8 mouse cellular contexts compared by ENCODE assay signal in genomic region chr10:128822135-128822534, GRCm38 (mm10). TPM values are rescaled to one million over a fixed set of nuclear protein-coding genes. Genes with fewer than 3 reads are reported as not detected.
DNase-seq lines count a peak whose midpoint lies in the region; ATAC-seq and TF ChIP-seq lines count a peak whose summit lies in the region.

No protein-coding gene starts in this region.

- H3K79me2 ChIP-seq in liver, adult 2 months (ENCODE audit: control insufficient read depth, insufficient read depth, low read length) = peaks cover 15% of the 10 kb centered on the region; the same call in 1 of the 2 replicates

- no peak for TF ChIP-seq POLR2A in liver, adult 2 months (IDR thresholded peaks at IDR 0.05; ENCODE audit: extremely low read depth, insufficient read depth, low read length)

- H3K4me3 ChIP-seq in liver, adult 2 months (ENCODE audit: insufficient read depth, low read depth, low read length) = peak overlapping the region; percentile 67
- H3K4me3 ChIP-seq in embryonic facial prominence, embryonic 11.5 days (ENCODE audit: low read depth, low read length) = peak overlapping the region; percentile 87
- peak overlapping the region; percentile 87 for H3K4me3 ChIP-seq in intestine, embryonic 16.5 days (ENCODE audit: low read length)
- H3K4me3 ChIP-seq in neural tube, embryonic 12.5 days = peak overlapping the region; percentile 81

- H3K27me3 ChIP-seq in liver, adult 2 months (ENCODE audit: control insufficient read depth, insufficient read depth, low read length) = no peaks in the 10 kb centered on the region
- no peaks in the 10 kb centered on the region for H3K27me3 ChIP-seq in embryonic facial prominence, embryonic 11.5 days (ENCODE audit: control insufficient read depth, insufficient read depth, low read length)
- H3K27me3 ChIP-seq in intestine, embryonic 16.5 days (replicated peaks; ENCODE audit: control insufficient read depth, insufficient read depth, low read length) = no peaks in the 10 kb centered on the region
- no peaks in the 10 kb centered on the region for H3K27me3 ChIP-seq in neural tube, embryonic 12.5 days (replicated peaks)

- WGBS in liver, adult 2 months = under 1% methylated on average over 13 of the region's 13 CpGs
- WGBS in embryonic facial prominence, embryonic 11.5 days = 5% methylated on average over 13 of the region's 13 CpGs
- WGBS in intestine, embryonic 16.5 days = 3% methylated on average over 13 of the region's 13 CpGs
- 8% methylated on average over 13 of the region's 13 CpGs for WGBS in neural tube, embryonic 12.5 days

- TF ChIP-seq CTCF in liver, adult 2 months (IDR thresholded peaks at IDR 0.05; ENCODE audit: low read depth, low read length) = no peak

- DNase-seq in liver, adult 2 months (ENCODE audit: extremely low read depth, low read depth, low spot score) = no peak
- no peak for DNase-seq in liver
- no peak for DNase-seq in embryonic facial prominence, embryonic 11.5 days (ENCODE audit: low spot score)
- DNase-seq in MN1 (ENCODE audit: low spot score) = no peak
- no peak for DNase-seq in retina, embryonic 14.5 days (ENCODE audit: low spot score)
- DNase-seq in right cerebral cortex, postnatal 14 days = no peak

- no peak for ATAC-seq in embryonic facial prominence, embryonic 11.5 days (replicated peaks; ENCODE audit: insufficient number of reproducible peaks, low FRiP score, low TSS enrichment, low read depth)
- peak; percentile 9 for ATAC-seq in intestine, embryonic 16.5 days
- ATAC-seq in neural tube, embryonic 12.5 days (ENCODE audit: low FRiP score, low read depth) = peak; percentile 17

- H3K36me3 ChIP-seq in liver, adult 2 months (ENCODE audit: control insufficient read depth, insufficient read depth, low read length) = peaks cover 16% of the 10 kb centered on the region; the same call in 1 of the 2 replicates
- peaks cover 4% of the 10 kb centered on the region for H3K36me3 ChIP-seq in embryonic facial prominence, embryonic 11.5 days (replicated peaks; ENCODE audit: control insufficient read depth, insufficient read depth, low read depth, low read length)
- peaks cover 5% of the 10 kb centered on the region for H3K36me3 ChIP-seq in intestine, embryonic 16.5 days (ENCODE audit: control insufficient read depth, insufficient read depth, low read length)
- H3K36me3 ChIP-seq in neural tube, embryonic 12.5 days = peaks cover 28% of the 10 kb centered on the region

- H3K4me2 ChIP-seq in embryonic facial prominence, embryonic 11.5 days (ENCODE audit: low read depth, low read length) = peak overlapping the region; percentile 79
- peak overlapping the region; percentile 77 for H3K4me2 ChIP-seq in intestine, embryonic 16.5 days (ENCODE audit: low read depth, low read length)
- peak overlapping the region; percentile 79 for H3K4me2 ChIP-seq in neural tube, embryonic 12.5 days (replicated peaks)

- peak overlapping the region; percentile 80 for H3K9ac ChIP-seq in liver, adult 2 months (ENCODE audit: low read depth, low read length)
- peak overlapping the region; percentile 85 for H3K9ac ChIP-seq in embryonic facial prominence, embryonic 11.5 days (replicated peaks; ENCODE audit: low read length)
- H3K9ac ChIP-seq in intestine, embryonic 16.5 days (ENCODE audit: low read depth, low read length) = peak overlapping the region; percentile 86
- peak overlapping the region; percentile 70 for H3K9ac ChIP-seq in neural tube, embryonic 12.5 days

- H3K9me3 ChIP-seq in embryonic facial prominence, embryonic 11.5 days (replicated peaks; ENCODE audit: control insufficient read depth, low read length) = no peaks in the 10 kb centered on the region
- no peaks in the 10 kb centered on the region for H3K9me3 ChIP-seq in intestine, embryonic 16.5 days (ENCODE audit: control insufficient read depth, low read length)
- H3K9me3 ChIP-seq in neural tube, embryonic 12.5 days = no peaks in the 10 kb centered on the region

- peaks cover 14% of the 10 kb centered on the region for H3K4me1 ChIP-seq in liver, adult 2 months (ENCODE audit: control insufficient read depth, insufficient read depth, low read length)
- no peaks in the 10 kb centered on the region for H3K4me1 ChIP-seq in embryonic facial prominence, embryonic 11.5 days (ENCODE audit: control insufficient read depth, insufficient read depth, low read length)
- H3K4me1 ChIP-seq in intestine, embryonic 16.5 days (ENCODE audit: control insufficient read depth, insufficient read depth, low read length) = 0 out of 2 replicates have a peak, but pooled peaks cover 9% of the 10 kb centered on the region
- peaks cover 17% of the 10 kb centered on the region for H3K4me1 ChIP-seq in neural tube, embryonic 12.5 days

- H3K27ac ChIP-seq in liver, adult 2 months (replicated peaks; ENCODE audit: insufficient read depth, low read depth, low read length) = peak overlapping the region; percentile 61
- no peak overlapping the region for H3K27ac ChIP-seq in embryonic facial prominence, embryonic 11.5 days (replicated peaks; ENCODE audit: low read depth, low read length)
- peak overlapping the region; percentile 66 for H3K27ac ChIP-seq in intestine, embryonic 16.5 days (ENCODE audit: low read length)
- H3K27ac ChIP-seq in neural tube, embryonic 12.5 days = no peak overlapping the region

RNA-seq across cellular contexts. Expression of gene Ormdl2, which starts 0.7 kb away (rescaled TPM):
- total RNA-seq in liver, adult 2 months (2014; rRNA removed) = 73.2 and 76.7 TPM in 2 replicates
- polyA plus RNA-seq in liver, adult 2 months (2012; rRNA removed) = 93.2 and 94.6 TPM in 2 replicates
- 47.7 and 48.0 TPM in 2 replicates for polyA plus RNA-seq in embryonic facial prominence, embryonic 11.5 days (2014; fragmentation: Nextera tagmentation; extraction: Ambion mirVana)
- polyA plus RNA-seq in intestine, embryonic 16.5 days (2015; fragmentation: Nextera tagmentation; extraction: Ambion mirVana) = 126 and 132 TPM in 2 replicates
- polyA plus RNA-seq in neural tube, embryonic 12.5 days (2016; fragmentation: Nextera tagmentation; extraction: Ambion mirVana) = 31.2 and 37.2 TPM in 2 replicates

RNA-seq across cellular contexts. Expression of gene Sarnp, which starts 5.0 kb away (rescaled TPM):
- total RNA-seq in liver, adult 2 months (2014; rRNA removed) = 23.1 and 25.8 TPM in 2 replicates
- polyA plus RNA-seq in liver, adult 2 months (2012; rRNA removed) = 6.7 and 6.9 TPM in 2 replicates
- polyA plus RNA-seq in embryonic facial prominence, embryonic 11.5 days (2014; fragmentation: Nextera tagmentation; extraction: Ambion mirVana) = 279 and 318 TPM in 2 replicates
- polyA plus RNA-seq in intestine, embryonic 16.5 days (2015; fragmentation: Nextera tagmentation; extraction: Ambion mirVana) = 154 and 172 TPM in 2 replicates
- 198 and 235 TPM in 2 replicates for polyA plus RNA-seq in neural tube, embryonic 12.5 days (2016; fragmentation: Nextera tagmentation; extraction: Ambion mirVana)

RNA-seq across cellular contexts. Expression of gene Tmem198b, which starts 18.0 kb away (rescaled TPM):
- 1.3 and 1.6 TPM in 2 replicates for total RNA-seq in liver, adult 2 months (2014; rRNA removed)
- 4.5 and 5.7 TPM in 2 replicates for polyA plus RNA-seq in liver, adult 2 months (2012; rRNA removed)
- 14.2 and 14.8 TPM in 2 replicates for polyA plus RNA-seq in embryonic facial prominence, embryonic 11.5 days (2014; fragmentation: Nextera tagmentation; extraction: Ambion mirVana)
- 11.6 and 13.4 TPM in 2 replicates for polyA plus RNA-seq in intestine, embryonic 16.5 days (2015; fragmentation: Nextera tagmentation; extraction: Ambion mirVana)
- polyA plus RNA-seq in neural tube, embryonic 12.5 days (2016; fragmentation: Nextera tagmentation; extraction: Ambion mirVana) = 18.7 and 19.7 TPM in 2 replicates

RNA-seq across cellular contexts. Expression of gene Dnajc14, which starts 18.3 kb away (rescaled TPM):
- 23.5 and 25.3 TPM in 2 replicates for total RNA-seq in liver, adult 2 months (2014; rRNA removed)
- polyA plus RNA-seq in liver, adult 2 months (2012; rRNA removed) = 9.2 and 9.7 TPM in 2 replicates
- polyA plus RNA-seq in embryonic facial prominence, embryonic 11.5 days (2014; fragmentation: Nextera tagmentation; extraction: Ambion mirVana) = 33.8 and 35.0 TPM in 2 replicates
- polyA plus RNA-seq in intestine, embryonic 16.5 days (2015; fragmentation: Nextera tagmentation; extraction: Ambion mirVana) = 45.5 and 45.8 TPM in 2 replicates
- 60.2 and 63.3 TPM in 2 replicates for polyA plus RNA-seq in neural tube, embryonic 12.5 days (2016; fragmentation: Nextera tagmentation; extraction: Ambion mirVana)

RNA-seq across cellular contexts. Expression of gene Mmp19, which starts 31.4 kb away (rescaled TPM):
- 74.3 and 79.8 TPM in 2 replicates for total RNA-seq in liver, adult 2 months (2014; rRNA removed)
- polyA plus RNA-seq in liver, adult 2 months (2012; rRNA removed) = 48.4 and 67.5 TPM in 2 replicates
- 0.21 and 0.24 TPM in 2 replicates for polyA plus RNA-seq in embryonic facial prominence, embryonic 11.5 days (2014; fragmentation: Nextera tagmentation; extraction: Ambion mirVana)
- polyA plus RNA-seq in intestine, embryonic 16.5 days (2015; fragmentation: Nextera tagmentation; extraction: Ambion mirVana) = 0.66 and 0.81 TPM in 2 replicates
- 0.28 and 0.54 TPM in 2 replicates for polyA plus RNA-seq in neural tube, embryonic 12.5 days (2016; fragmentation: Nextera tagmentation; extraction: Ambion mirVana)

Comparison
In these comparisons a context has a peak if more than half of its experiments do, and no peak if none do; other contexts are left out.
1. H3K27ac ChIP-seq: peak in liver, adult 2 months (single experiment) and intestine, embryonic 16.5 days (single experiment); none in embryonic facial prominence, embryonic 11.5 days (single experiment) and neural tube, embryonic 12.5 days (single experiment).
2. RNA of gene Sarnp, which starts 5.0 kb away (polyA plus RNA-seq): 279 to 318 TPM in embryonic facial prominence, embryonic 11.5 days, 198 to 235 TPM in neural tube, embryonic 12.5 days and 154 to 172 TPM in intestine, embryonic 16.5 days; 6.7 to 6.9 TPM in liver, adult 2 months; every median in the first group is over 10 times any median in the second.
3. Peak in every context shown above with its lines, with median percentiles within 50 percentile points of each other: H3K4me3 ChIP-seq, H3K9ac ChIP-seq and H3K4me2 ChIP-seq.